Mouse (Mus musculus) liver, postnatal 0 days (tissue): ENCODE results near the gene Wfdc3. TPM values are rescaled to one million over a fixed set of nuclear protein-coding genes. Genes with fewer than 3 reads are reported as not detected.
A peak's percentile ranks its signal among the peaks of the same experiment; 100 is the strongest.

Experiments
- ATAC-seq: fragments of 200-750 bp; cut with Nextera tagmentation; 2 replicates; pipeline ENCODE4 v1.8.0; 2017; ENCODE audit warnings: mild to moderate bottlenecking, moderate library complexity
- DNase-seq: peaks from one replicate; pipeline ENCODE4 v3.0.0-alpha.2; 2016
- H3K27ac ChIP-seq: fragments of 300-500 bp; sonication (generic); 2 replicates; pipeline ENCODE4 v1.5.1; 2014; ENCODE audit warnings: antibody characterized with exemption, moderate library complexity, mild to moderate bottlenecking, low read depth
- H3K27me3 ChIP-seq: fragments of 300-500 bp; sonication (generic); 2 replicates; pipeline ENCODE4 v1.6.1; 2014; ENCODE audit warnings: low read length, control low read depth, mixed read lengths; ENCODE audit not compliant: insufficient read depth
- H3K36me3 ChIP-seq: fragments of 300-500 bp; sonication (generic); replicated peaks from 2 replicates; pipeline ENCODE4 v1.6.1; 2014; ENCODE audit warnings: mild to moderate bottlenecking, control low read depth, low read length, moderate library complexity, mixed read lengths; ENCODE audit not compliant: insufficient read depth
- H3K4me1 ChIP-seq: fragments of 300-500 bp; sonication (generic); 2 replicates; pipeline ENCODE4 v1.6.1; 2014; ENCODE audit warnings: antibody characterized with exemption, mild to moderate bottlenecking, control low read depth; ENCODE audit not compliant: insufficient read depth
- H3K4me2 ChIP-seq: fragments of 300-500 bp; sonication (generic); 2 replicates; pipeline ENCODE4 v1.6.1; 2014; ENCODE audit warnings: low read depth, mild to moderate bottlenecking, low read length, moderate library complexity, mixed read lengths
- H3K4me3 ChIP-seq: fragments of 300-500 bp; sonication (generic); 2 replicates; pipeline ENCODE4 v1.5.1; 2014; ENCODE audit warnings: low read depth, low read length
- H3K9ac ChIP-seq: fragments of 300-500 bp; sonication (generic); replicated peaks from 2 replicates; pipeline ENCODE4 v1.6.1; 2014; ENCODE audit warnings: mild to moderate bottlenecking, moderate library complexity
- H3K9me3 ChIP-seq: fragments of 300-500 bp; sonication (generic); 2 replicates; pipeline ENCODE4 v1.6.1; 2016; ENCODE audit warnings: mild to moderate bottlenecking, control low read depth, low read length, mixed read lengths
- CTCF ChIP-seq: sonication (generic); IDR thresholded peaks from 2 replicates; pipeline ENCODE4 v1.5.1; 2016; ENCODE audit warnings: antibody characterized with exemption, low read depth
- EP300 ChIP-seq: IDR thresholded peaks from 2 replicates; pipeline ENCODE4 v1.6.1; 2016; ENCODE audit warnings: antibody characterized with exemption, low read depth, mild to moderate bottlenecking
- WGBS: fragments of 180-500 bp; shearing (Covaris S2); extraction: QIAGEN DNeasy Blood & Tissue Kit; methylation state at CpG from one replicate; pipeline ENCODE4 v1.1.7; 2014; ENCODE audit not compliant: insufficient replicate concordance; 5-methylcytosine and 5-hydroxymethylcytosine counted together
- polyA plus RNA-seq: library from polyadenylated mRNA; unstranded; fragments of >200 nt; fragmentation: Nextera tagmentation; extraction: Ambion mirVana; gene quantifications from 2 replicates; pipeline ENCODE4 v1.2.1, GENCODE M21; 2015

Gene Wfdc3
- polyA plus RNA-seq, 1 experiment from 2014 or later: 2.0 TPM

DNA sequence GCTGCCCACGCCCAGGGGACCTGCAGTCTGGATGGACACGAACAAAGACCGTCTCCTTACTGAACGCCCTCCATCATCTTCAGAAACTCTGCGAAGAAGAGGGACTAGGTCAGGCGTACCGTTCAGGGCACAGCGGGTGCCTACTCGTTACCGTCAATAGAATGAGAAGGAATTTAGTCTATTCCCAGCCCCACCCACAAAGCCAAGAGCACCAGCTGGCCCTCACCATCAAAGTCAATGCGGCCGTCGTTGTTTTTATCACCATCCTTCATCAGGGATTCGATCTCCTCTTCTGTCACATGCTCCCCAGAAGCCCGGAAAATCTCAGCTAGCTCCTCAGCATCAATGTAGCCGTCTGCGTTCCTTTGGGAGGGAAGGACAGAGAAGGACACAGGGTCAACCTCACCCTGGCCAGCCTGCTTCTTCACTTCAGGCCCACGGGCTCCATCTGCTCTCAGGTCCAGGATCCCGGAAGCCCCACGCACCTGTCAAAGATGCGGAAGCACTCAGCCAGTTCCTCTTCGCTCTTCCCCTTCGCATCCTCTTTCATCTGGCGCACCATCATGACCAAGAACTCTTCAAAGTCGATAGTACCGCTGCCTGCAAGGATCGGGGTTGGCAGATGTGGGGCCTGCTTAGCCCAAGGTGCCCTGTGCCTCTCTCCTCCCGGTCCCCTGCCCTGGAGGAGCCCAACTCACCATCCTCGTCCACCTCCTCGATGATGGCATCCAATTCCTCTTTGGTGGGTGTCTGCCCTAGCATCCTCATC, 31.7 kb upstream of the Wfdc3 start:
- Histone ChIP-seq H3K36me3 (peaks cover 10% of the 10 kb centered on the region), H3K4me2 (no peak overlapping the region), H3K27ac (no peak overlapping the region), H3K9ac (no peak overlapping the region), H3K9me3 (no peaks in the 10 kb centered on the region), H3K27me3 (peaks cover 6% of the 10 kb centered on the region; the same call in 1 of the 2 replicates), H3K4me1 (peaks cover 8% of the 10 kb centered on the region), H3K4me3 (no peak overlapping the region)
- DNase-seq (no peak), ATAC-seq (no peak)
- TF ChIP-seq CTCF (no peak), EP300 (no peak)
- 79% methylated on average over 30 of the region's 30 CpGs for WGBS

GRCm38 (mm10) chr2:164776801-164777200, 31.1 kb upstream of the Wfdc3 start:
- ATAC-seq: no peak
- Histone ChIP-seq H3K4me3 (no peak overlapping the region), H3K4me1 (peaks cover 13% of the 10 kb centered on the region), H3K9ac (no peak overlapping the region), H3K4me2 (no peak overlapping the region), H3K9me3 (no peaks in the 10 kb centered on the region), H3K27ac (no peak overlapping the region), H3K27me3 (peaks cover 6% of the 10 kb centered on the region; the same call in 1 of the 2 replicates), H3K36me3 (peaks cover 16% of the 10 kb centered on the region)
- DNase-seq: no peak
- 60% methylated on average over 17 of the region's 17 CpGs for WGBS
- TF ChIP-seq EP300 (no peak), CTCF (no peak)

- TF ChIP-seq CTCF (no peak), EP300 (no peak)
- H3K27ac ChIP-seq: no peak overlapping the region
- peaks cover 6% of the 10 kb centered on the region; the same call in 1 of the 2 replicates for H3K27me3 ChIP-seq
- H3K4me2 ChIP-seq: no peak overlapping the region
- ATAC-seq: no peak
- H3K4me3 ChIP-seq: no peak overlapping the region
- 83% methylated on average over 6 of the region's 6 CpGs for WGBS
- peaks cover 23% of the 10 kb centered on the region for H3K36me3 ChIP-seq
- H3K9me3 ChIP-seq: no peaks in the 10 kb centered on the region
- H3K9ac ChIP-seq: no peak overlapping the region
- H3K4me1 ChIP-seq: peaks cover 19% of the 10 kb centered on the region
- no peak for DNase-seq
Measured at GRCm38 (mm10) chr2:164776130-164776529, 30.4 kb upstream of the Wfdc3 start.

DNA sequence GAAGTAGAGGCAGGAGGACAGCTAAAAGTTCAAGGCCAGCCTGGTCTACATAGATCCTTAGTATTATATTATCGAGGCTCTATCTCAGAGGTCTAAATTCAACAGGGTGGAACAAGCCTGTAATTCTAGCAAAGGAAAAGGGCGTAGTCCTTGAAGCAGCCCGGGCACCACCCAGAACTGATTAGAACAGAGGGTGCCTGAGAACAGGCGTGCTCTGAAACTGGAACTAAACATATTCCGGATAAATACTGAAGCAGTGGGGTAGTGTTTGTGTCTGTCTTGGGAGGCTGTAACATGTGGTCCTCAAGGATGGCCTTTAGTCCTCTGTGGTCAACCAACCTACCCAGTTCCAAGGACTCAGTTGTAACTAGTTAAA, 28.2 kb upstream of the Wfdc3 start:
- peak; percentile 16; the same call in 1 of the 2 replicates for ATAC-seq
- 47% methylated on average over 5 of the region's 5 CpGs for WGBS
- TF ChIP-seq CTCF: no peak
- peak; percentile 53 for TF ChIP-seq EP300
- Histone ChIP-seq H3K9me3 (no peaks in the 10 kb centered on the region), H3K4me1 (peaks cover 27% of the 10 kb centered on the region), H3K36me3 (peaks cover 24% of the 10 kb centered on the region), H3K27me3 (peaks cover 6% of the 10 kb centered on the region; the same call in 1 of the 2 replicates), H3K4me3 (peak overlapping the region; percentile 0; the same call in 1 of the 2 replicates), H3K4me2 (peak overlapping the region; percentile 94), H3K27ac (peak overlapping the region; percentile 86), H3K9ac (peak overlapping the region; percentile 3)
- DNase-seq: no peak

GRCm38 (mm10) chr2:164773229-164773988, 27.7 kb upstream of the Wfdc3 start:
- Histone ChIP-seq H3K9ac (peak overlapping the region; percentile 3), H3K36me3 (peaks cover 24% of the 10 kb centered on the region), H3K4me1 (peaks cover 27% of the 10 kb centered on the region), H3K27ac (peak overlapping the region; percentile 86), H3K9me3 (no peaks in the 10 kb centered on the region), H3K4me2 (peak overlapping the region; percentile 94), H3K4me3 (peak overlapping the region; percentile 0; the same call in 1 of the 2 replicates), H3K27me3 (peaks cover 6% of the 10 kb centered on the region; the same call in 1 of the 2 replicates)
- ATAC-seq (no peak), DNase-seq (no peak)
- 68% methylated on average over 14 of the region's 14 CpGs for WGBS
- TF ChIP-seq EP300: no peak
- no peak for TF ChIP-seq CTCF

DNA sequence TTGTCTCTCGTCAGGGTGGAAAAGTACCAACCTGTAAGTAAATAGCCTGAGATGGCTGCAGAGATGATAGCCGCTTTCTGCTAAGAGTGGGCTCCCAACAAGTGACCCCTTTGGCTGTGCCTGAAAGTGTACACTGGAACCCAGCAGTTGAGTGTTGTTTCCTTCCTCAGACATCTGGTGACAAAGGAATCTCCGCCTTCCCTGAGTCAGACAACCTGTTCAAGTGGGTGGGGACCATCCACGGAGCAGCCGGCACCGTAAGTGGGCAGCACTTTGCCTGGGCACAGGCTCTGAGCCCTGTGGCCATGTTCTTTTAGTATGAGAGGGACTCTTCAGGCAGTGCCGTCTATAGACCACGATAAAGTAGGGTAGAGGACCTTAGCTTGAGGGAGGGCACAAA, 25.4 kb upstream of the Wfdc3 start:
- H3K4me3 ChIP-seq: peak overlapping the region; percentile 88
- WGBS: 54% methylated on average over 8 of the region's 8 CpGs
- H3K9me3 ChIP-seq: no peaks in the 10 kb centered on the region
- ATAC-seq (no peak), DNase-seq (no peak)
- H3K9ac ChIP-seq: peak overlapping the region; percentile 95
- peak overlapping the region; percentile 80 for H3K27ac ChIP-seq
- TF ChIP-seq CTCF: no peak
- no peak for TF ChIP-seq EP300
- H3K27me3 ChIP-seq: no peaks in the 10 kb centered on the region
- peak overlapping the region; percentile 94 for H3K4me2 ChIP-seq
- peaks cover 27% of the 10 kb centered on the region for H3K4me1 ChIP-seq
- peaks cover 41% of the 10 kb centered on the region for H3K36me3 ChIP-seq
